Mouse (Mus musculus) limb, embryonic 13.5 days (tissue): ENCODE data around the gene Pdik1l. TPM values are rescaled to one million over a fixed set of nuclear protein-coding genes. Genes with fewer than 3 reads are reported as not detected.
A peak's percentile ranks its signal among the peaks of the same experiment; 100 is the strongest.
"Not testable (repeated sequence)": the region's sequence is repeated elsewhere in the genome, so short reads cannot be mapped to it uniquely, and the experiment has no call there.

Experiments
- ATAC-seq: fragments of 200-750 bp; cut with Nextera tagmentation; 2 replicates; pipeline ENCODE4 v1.8.0; 2017; ENCODE audit warnings: low read depth, moderate number of reproducible peaks, moderate TSS enrichment; ENCODE audit not compliant: low FRiP score
- H3K27ac ChIP-seq: fragments of 300-500 bp; sonication (generic); 2 replicates; pipeline ENCODE4 v1.5.1; 2015; ENCODE audit warnings: inconsistent platforms, mild to moderate bottlenecking, moderate library complexity
- H3K27me3 ChIP-seq: fragments of 300-500 bp; sonication (generic); 2 replicates; pipeline ENCODE4 v1.6.1; 2015; ENCODE audit warnings: mild to moderate bottlenecking, inconsistent platforms
- H3K36me3 ChIP-seq: fragments of 300-500 bp; sonication (generic); 2 replicates; pipeline ENCODE4 v1.6.1; 2015; ENCODE audit warnings: inconsistent platforms, mild to moderate bottlenecking, moderate library complexity
- H3K4me1 ChIP-seq: fragments of 300-500 bp; sonication (generic); 2 replicates; pipeline ENCODE4 v1.6.1; 2015; ENCODE audit warnings: inconsistent platforms
- H3K4me2 ChIP-seq: fragments of 300-500 bp; sonication (generic); replicated peaks from 2 replicates; pipeline ENCODE4 v1.6.1; 2015; ENCODE audit warnings: inconsistent platforms, mild to moderate bottlenecking, moderate library complexity
- H3K4me3 ChIP-seq: fragments of 300-500 bp; sonication (generic); 2 replicates; pipeline ENCODE4 v1.5.1; 2015; ENCODE audit warnings: moderate library complexity, mild to moderate bottlenecking, inconsistent platforms
- H3K9ac ChIP-seq: fragments of 300-500 bp; sonication (generic); 2 replicates; pipeline ENCODE4 v1.6.1; 2015; ENCODE audit warnings: mild to moderate bottlenecking, inconsistent platforms
- H3K9me3 ChIP-seq: fragments of 300-500 bp; sonication (generic); 2 replicates; pipeline ENCODE4 v1.6.1; 2016; ENCODE audit warnings: inconsistent platforms
- WGBS: fragments of 180-500 bp; shearing (Covaris S2); methylation state at CpG from one replicate; pipeline ENCODE4 v1.1.7; 2015; 5-methylcytosine and 5-hydroxymethylcytosine counted together
- polyA plus RNA-seq: library from polyadenylated mRNA; unstranded; fragments of >200 nt; fragmentation: Nextera tagmentation; extraction: Ambion mirVana; gene quantifications from 2 replicates; pipeline ENCODE4 v1.2.1, GENCODE M21; 2015

Pdik1l gene
- polyA plus RNA-seq, 1 experiment from 2014 or later: 22.6 TPM

DNA sequence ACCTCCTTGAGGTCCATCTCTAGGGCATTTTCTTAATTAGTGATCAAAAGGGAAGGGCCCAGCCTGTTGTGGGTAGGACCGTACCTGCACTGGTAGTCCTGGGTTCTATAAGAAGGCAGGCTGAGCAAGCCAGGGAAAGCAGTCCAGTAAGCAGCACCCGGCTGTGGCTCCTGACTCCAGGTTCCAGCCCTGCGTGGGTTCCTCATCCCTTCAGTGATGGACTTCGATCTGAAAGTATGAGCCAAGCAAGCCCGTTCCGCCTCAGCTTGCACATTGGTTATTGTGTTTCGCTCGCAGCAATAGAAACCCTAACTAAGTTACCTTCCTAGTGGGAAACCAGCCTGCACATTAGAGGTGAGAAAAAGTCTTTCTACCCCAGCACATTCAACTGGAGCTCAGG is 9.7 kb upstream of the Pdik1l start:
- H3K4me1 ChIP-seq: no peaks in the 10 kb centered on the region
- peaks cover 17% of the 10 kb centered on the region for H3K27me3 ChIP-seq
- no peak for ATAC-seq
- no peak overlapping the region for H3K9ac ChIP-seq
- no peak overlapping the region for H3K27ac ChIP-seq
- H3K36me3 ChIP-seq: no peaks in the 10 kb centered on the region
- no peak overlapping the region for H3K4me2 ChIP-seq
- WGBS: 92% methylated on average over 8 of the region's 8 CpGs
- H3K4me3 ChIP-seq: no peak overlapping the region
- H3K9me3 ChIP-seq: peaks cover 4% of the 10 kb centered on the region; the same call in 1 of the 2 replicates

DNA sequence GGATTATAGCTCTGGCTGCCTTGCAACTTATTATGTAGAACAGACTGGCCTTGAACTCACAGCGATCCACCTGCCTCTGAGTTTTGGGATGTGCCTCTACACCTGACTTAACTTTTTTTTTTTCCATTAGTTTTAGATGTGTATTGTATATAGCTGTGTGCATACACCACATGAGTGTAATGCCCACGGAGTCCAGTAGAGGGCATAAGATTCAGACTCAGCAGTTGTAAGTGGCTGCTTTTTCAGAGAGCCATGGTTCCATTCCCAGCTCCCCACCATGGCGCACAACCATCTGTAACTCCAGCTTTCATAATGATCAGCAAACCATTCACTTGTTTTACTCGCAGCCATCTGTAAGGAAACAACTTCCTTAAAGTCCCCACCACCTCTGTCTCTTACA is 8.8 kb upstream of the Pdik1l start:
- WGBS: 90% methylated on average over 4 of the region's 4 CpGs
- H3K27ac ChIP-seq: no peak overlapping the region
- H3K9ac ChIP-seq: no peak overlapping the region
- H3K27me3 ChIP-seq: peaks cover 17% of the 10 kb centered on the region
- no peak overlapping the region for H3K4me2 ChIP-seq
- no peaks in the 10 kb centered on the region for H3K36me3 ChIP-seq
- peaks cover 4% of the 10 kb centered on the region; the same call in 1 of the 2 replicates for H3K9me3 ChIP-seq
- H3K4me3 ChIP-seq: no peak overlapping the region
- no peak for ATAC-seq
- H3K4me1 ChIP-seq: no peaks in the 10 kb centered on the region; the same call in 1 of the 2 replicates

DNA sequence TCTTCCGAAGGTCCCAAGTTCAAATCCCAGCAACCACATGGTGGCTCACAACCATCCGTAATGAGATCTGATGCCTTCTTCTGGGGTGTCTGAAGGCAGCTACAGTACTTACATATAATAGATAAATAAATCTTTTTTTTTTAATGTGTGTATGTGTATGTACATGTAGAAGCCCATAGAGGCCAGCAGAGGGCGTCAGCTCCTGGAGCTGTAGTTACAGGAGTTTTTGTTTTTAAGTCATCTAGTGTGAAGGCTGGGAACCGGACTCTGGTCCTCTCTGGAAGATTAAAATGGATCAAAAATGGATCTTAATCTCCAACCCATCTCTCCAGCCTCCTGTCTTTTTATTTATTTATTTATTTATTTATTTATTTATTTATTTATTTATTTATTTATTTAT is 8.4 kb upstream of the Pdik1l start:
- H3K9ac ChIP-seq, H3K4me2 ChIP-seq, H3K36me3 ChIP-seq, H3K4me3 ChIP-seq, H3K27ac ChIP-seq, H3K9me3 ChIP-seq, H3K4me1 ChIP-seq, ATAC-seq: not testable (repeated sequence)
- 88% methylated on average over 4 of the region's 4 CpGs for WGBS
- peaks cover 17% of the 10 kb centered on the region for H3K27me3 ChIP-seq

DNA sequence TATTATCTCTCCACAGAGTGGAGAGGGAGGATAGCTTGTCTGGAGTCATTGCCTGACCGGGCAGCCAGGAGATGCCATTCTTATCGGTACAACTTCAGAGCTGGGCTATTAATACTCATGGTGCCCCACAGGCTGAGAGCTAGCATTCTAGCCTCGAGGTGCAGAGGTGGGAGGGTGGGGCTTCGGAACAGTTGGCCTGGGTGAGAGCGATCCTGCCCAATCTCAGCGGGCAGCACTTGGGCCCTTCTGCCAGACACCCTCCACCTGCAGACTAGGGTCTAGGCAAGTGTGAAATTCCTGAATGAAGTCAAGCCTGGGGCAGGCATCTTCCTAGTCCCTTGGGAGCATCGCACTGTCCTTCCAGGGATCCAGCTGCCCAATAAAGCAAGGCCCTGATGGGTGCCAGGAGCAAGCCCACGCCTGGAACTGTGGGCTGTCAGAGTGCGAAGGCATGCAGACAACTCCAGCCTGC is 6.0 kb upstream of the Pdik1l start:
- H3K27ac ChIP-seq: no peak overlapping the region
- no peak for ATAC-seq
- H3K4me2 ChIP-seq: no peak overlapping the region
- H3K4me3 ChIP-seq: no peak overlapping the region
- peaks cover 4% of the 10 kb centered on the region; the same call in 1 of the 2 replicates for H3K9me3 ChIP-seq
- no peak overlapping the region for H3K9ac ChIP-seq
- WGBS: 60% methylated on average over 9 of the region's 9 CpGs
- peaks cover 4% of the 10 kb centered on the region for H3K4me1 ChIP-seq
- no peaks in the 10 kb centered on the region for H3K36me3 ChIP-seq
- peaks cover 17% of the 10 kb centered on the region for H3K27me3 ChIP-seq

DNA sequence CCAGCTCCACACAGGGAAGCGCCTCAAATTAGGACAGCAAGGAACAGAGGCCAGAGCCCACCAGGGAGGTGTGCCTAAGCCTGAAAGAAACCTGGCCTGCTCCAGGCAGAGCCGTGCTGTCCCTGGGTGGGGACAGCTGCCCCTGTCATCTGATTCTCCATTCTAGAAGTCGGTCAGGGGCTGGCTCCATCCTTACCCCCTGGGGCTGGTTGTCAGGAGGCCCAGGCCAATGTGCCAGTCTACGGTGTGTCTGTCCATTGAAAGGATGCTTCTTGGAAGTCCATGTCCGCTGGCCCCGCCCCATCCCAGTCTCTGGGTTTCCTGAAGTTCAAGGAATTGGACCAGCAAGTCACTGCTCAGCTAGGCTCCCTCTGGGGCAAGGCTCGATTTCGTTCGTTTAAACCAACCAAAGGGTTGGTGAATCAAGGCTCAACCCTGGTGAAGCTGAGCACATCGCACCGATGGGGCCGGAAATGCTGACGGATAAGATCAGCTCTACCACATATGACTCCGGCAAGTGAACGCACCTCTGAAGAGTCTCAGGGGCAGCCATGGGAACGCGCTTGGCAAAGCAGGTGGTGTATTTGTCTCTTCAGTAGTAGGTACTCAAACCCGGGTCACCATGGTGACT is 5.5 kb upstream of the Pdik1l start:
- Histone ChIP-seq H3K27me3 (peaks cover 17% of the 10 kb centered on the region), H3K4me1 (peaks cover 9% of the 10 kb centered on the region), H3K9me3 (peaks cover 4% of the 10 kb centered on the region; the same call in 1 of the 2 replicates), H3K36me3 (no peaks in the 10 kb centered on the region), H3K4me3 (no peak overlapping the region), H3K27ac (no peak overlapping the region), H3K9ac (no peak overlapping the region), H3K4me2 (no peak overlapping the region)
- WGBS: 72% methylated on average over 18 of the region's 18 CpGs
- no peak for ATAC-seq

DNA sequence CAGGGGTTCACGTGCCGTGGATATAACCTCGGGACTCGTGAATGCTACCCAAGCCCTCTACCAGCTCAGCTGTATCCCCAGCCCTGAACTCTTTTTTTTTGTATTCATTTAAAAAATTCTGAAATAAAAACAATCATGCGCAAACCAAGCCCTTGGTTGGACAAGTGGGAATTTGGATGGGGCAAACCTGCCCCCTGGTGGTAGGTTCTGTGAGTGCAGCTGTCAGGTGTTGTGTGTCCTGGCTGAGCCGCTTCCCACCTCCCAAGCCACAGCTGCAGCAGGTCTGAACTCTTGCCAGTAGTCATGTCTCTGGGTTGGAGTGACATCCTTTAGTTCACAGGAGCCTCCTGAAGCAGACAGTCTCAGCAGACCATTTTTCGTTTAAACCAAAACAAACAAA is 4.4 kb upstream of the Pdik1l start:
- Histone ChIP-seq H3K27ac (no peak overlapping the region), H3K9me3 (peaks cover 4% of the 10 kb centered on the region; the same call in 1 of the 2 replicates), H3K4me1 (peaks cover 12% of the 10 kb centered on the region), H3K27me3 (peaks cover 17% of the 10 kb centered on the region), H3K4me2 (no peak overlapping the region), H3K9ac (no peak overlapping the region), H3K36me3 (no peaks in the 10 kb centered on the region), H3K4me3 (no peak overlapping the region)
- WGBS: 22% methylated on average over 7 of the region's 7 CpGs
- no peak for ATAC-seq

DNA sequence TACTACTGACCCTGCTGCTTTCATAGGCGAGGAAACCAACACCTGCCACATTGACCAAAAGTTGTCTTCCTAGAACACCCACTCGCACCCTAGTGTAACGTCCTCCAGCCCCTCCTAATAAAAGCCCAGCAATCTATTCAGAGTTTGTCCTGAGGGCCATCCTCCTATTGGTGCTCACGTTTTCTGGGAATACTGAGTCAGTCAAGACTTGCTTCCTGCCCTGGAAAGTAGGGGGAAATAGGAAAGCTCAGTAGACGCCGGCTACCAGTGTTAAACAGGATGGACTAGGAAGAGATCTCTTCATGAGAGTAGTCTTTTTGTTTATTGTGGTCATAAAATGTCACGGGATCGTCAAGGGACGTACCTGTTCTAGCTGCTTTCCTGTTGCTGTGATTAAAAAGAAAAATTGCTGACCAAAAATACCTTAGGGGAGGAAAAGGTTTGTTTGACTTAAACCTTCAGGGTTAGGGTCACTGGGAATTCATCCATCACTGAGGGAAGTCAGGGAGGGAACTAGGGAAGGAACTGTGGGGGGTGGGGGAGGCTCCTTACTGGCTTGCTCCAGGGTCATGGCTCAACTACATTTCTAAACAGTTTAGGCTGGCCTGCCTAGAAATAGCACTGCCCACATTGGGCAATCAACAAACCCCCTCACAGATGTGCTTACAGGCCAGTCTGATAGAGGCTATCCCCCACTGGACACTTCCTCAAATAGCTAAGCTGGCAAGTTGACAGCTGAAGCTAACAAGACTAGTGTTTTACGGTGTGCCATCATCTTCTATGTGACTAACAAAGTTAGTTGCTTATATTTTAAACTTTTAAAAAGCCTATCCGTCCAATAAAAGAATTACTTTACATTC is 932 bp upstream of the Pdik1l start:
- peak overlapping the region; percentile 93 for H3K4me3 ChIP-seq
- peaks cover 10% of the 10 kb centered on the region for H3K27me3 ChIP-seq
- WGBS: 26% methylated on average over 11 of the region's 11 CpGs
- peaks cover 22% of the 10 kb centered on the region for H3K4me1 ChIP-seq
- no peaks in the 10 kb centered on the region for H3K9me3 ChIP-seq
- peaks cover 8% of the 10 kb centered on the region for H3K36me3 ChIP-seq
- H3K9ac ChIP-seq: peak overlapping the region; percentile 99
- peak overlapping the region; percentile 99; the same call in 1 of the 2 replicates for H3K27ac ChIP-seq
- peak overlapping the region; percentile 96 for H3K4me2 ChIP-seq
- ATAC-seq: no peak

DNA sequence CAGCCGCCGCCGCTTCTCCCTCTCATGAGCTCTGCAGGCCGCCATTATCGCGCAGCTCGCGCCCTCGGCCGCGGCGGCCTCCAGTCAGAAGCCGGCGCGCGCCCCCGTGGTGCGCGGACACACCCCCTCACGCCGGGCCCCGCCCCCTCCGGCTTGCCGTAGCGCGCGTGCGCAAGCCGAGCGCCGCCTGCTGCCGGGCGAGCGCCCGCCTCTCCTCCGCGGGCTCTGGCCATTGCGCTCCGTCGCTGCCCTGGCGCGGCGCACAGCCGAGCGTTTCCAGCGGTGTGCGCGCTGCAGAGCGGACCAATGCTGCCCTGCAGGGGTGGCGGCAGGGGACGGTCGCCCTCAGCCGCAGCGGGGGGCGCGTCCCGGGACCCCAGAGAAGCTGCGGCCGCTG is 529 bp downstream of the Pdik1l start:
- under 1% methylated on average over 57 of the region's 59 CpGs for WGBS
- peaks cover 22% of the 10 kb centered on the region for H3K36me3 ChIP-seq
- ATAC-seq: peak; percentile 94

DNA sequence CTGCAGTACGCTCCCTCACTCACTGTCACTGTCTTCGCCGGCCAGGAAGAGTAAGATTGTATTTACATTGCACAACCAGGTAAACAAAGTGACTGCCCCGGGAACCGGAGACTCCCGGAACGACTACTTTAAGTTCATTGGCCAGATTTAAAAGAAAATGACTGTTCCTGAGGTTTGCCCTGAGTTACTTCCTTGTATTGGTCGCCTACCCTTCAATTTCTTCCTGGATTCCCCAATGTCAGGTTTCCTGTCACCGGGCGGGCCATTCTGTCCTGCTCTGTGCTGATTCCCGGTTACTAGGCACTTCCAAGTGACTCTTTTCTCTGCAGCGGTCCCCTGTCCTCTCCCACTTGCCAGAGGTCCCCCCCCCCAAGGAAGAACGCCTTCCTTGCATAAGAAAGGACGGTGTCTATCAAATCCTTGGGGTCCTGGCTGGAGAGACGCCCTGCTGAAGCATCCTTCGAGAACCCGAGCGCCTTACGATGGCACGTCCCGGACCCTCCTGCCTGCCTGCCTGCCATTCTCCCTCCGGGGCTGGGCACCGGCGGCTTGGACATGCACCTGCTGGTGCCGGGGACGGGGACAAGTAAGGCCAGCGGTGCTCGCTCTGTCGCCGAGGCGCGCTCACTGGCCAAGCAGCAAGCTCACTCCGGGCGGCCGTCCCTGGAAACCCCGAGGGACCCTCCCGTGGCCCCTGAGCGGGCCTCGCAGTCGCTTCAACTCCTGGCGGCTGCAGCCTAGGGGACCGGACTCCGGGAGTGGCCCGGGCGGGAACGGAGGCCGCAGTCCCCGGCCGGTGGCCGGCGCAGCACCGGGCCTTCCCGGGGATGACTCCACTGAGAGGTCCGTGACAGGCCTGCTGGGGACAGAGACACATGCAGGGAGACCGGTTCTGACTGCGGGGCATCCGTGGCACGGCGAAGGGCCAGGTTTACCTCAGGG is 1.2 kb downstream of the Pdik1l start:
- H3K4me1 ChIP-seq: peaks cover 22% of the 10 kb centered on the region
- no peaks in the 10 kb centered on the region for H3K9me3 ChIP-seq
- H3K4me3 ChIP-seq: peak overlapping the region; percentile 93
- H3K9ac ChIP-seq: peak overlapping the region; percentile 99
- peaks cover 27% of the 10 kb centered on the region for H3K36me3 ChIP-seq
- H3K27ac ChIP-seq: peak overlapping the region; percentile 63; the same call in 1 of the 2 replicates
- ATAC-seq: peak; percentile 37
- H3K4me2 ChIP-seq: peak overlapping the region; percentile 96
- WGBS: 3% methylated on average over 59 of the region's 59 CpGs
- H3K27me3 ChIP-seq: no peaks in the 10 kb centered on the region

More for the DNA sequence above, 529 bp downstream of the Pdik1l start:
- peak overlapping the region; percentile 96 for H3K4me2 ChIP-seq
- H3K27me3 ChIP-seq: no peaks in the 10 kb centered on the region
- peaks cover 22% of the 10 kb centered on the region for H3K4me1 ChIP-seq
- H3K9me3 ChIP-seq: no peaks in the 10 kb centered on the region
- H3K27ac ChIP-seq: peak overlapping the region; percentile 99
- H3K9ac ChIP-seq: peak overlapping the region; percentile 99
- peak overlapping the region; percentile 93 for H3K4me3 ChIP-seq

DNA sequence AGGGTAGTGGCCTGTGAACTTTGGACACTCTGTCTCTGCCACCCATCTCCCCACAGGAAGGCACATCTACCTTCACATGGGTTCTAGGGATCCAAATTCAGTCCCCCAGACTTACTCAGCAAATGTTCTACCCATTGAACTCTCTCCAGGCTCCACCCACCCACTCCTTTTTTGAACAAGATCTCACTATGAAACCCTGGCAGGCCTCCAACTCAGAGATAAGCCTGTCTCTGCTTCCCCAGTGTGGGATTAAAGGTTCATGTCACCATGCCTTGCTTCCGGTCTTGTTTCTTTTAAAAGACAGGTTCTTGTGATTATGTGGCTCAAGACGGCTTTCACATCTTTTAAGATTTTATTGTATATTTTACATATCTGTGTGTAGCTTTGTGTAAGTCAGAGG is 2.8 kb downstream of the Pdik1l start:
- Histone ChIP-seq H3K4me3 (no peak overlapping the region), H3K4me1 (peaks cover 22% of the 10 kb centered on the region), H3K9ac (no peak overlapping the region), H3K27me3 (no peaks in the 10 kb centered on the region), H3K36me3 (peaks cover 42% of the 10 kb centered on the region), H3K9me3 (no peaks in the 10 kb centered on the region), H3K4me2 (no peak overlapping the region), H3K27ac (no peak overlapping the region)
- WGBS: 94% methylated on average over 2 of the region's 2 CpGs
- ATAC-seq: no peak

DNA sequence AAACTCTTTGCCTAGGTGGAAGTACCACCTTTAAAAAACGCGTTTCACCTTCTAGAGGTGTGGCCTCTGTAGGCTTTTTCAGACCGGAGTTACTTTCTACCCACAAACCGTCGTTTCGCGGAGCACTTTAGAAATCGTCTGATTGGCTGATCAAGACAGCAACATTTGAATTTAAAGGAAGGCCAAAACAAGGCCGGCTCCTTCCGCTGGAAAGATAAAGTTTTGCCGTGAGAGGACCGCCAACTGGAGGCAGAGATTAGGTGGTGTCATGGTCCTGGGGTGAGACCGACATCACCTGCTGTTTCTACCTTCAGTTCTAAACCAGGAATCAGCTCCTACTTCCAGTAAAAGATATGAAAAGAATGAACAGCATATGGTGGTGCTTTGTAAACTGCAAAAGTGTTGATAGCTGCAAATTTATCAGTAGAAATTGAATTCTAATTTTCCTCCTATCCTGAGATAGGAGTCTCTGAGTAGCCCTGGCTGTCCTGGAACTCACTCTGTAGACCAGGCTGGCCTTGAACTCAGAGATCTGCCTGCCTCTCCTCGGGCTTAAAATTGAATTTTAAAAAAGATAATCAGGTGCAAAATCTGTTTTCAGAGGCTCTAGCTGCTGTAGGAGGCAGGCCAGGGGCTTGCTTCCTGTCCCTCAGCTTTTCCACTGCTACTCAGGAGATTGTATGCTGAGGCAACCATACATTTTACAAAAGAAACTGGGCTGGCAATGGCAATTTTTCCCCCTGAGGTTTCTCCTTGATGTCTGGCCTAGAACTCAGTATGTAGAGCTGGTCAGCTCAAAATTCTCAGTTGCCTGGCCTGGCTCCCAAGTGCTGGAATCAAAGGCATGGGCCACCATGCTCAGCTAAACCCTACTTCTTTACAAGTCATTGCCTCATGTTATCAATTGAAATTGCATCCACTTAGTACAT is 14.0 kb downstream of the Pdik1l start:
- H3K9ac ChIP-seq: peak overlapping the region; percentile 9; the same call in 1 of the 2 replicates
- H3K4me2 ChIP-seq: peak overlapping the region; percentile 54
- H3K9me3 ChIP-seq: no peaks in the 10 kb centered on the region
- H3K36me3 ChIP-seq: peaks cover 29% of the 10 kb centered on the region
- no peaks in the 10 kb centered on the region for H3K27me3 ChIP-seq
- ATAC-seq: no peak
- H3K27ac ChIP-seq: no peak overlapping the region
- peak overlapping the region; percentile 16 for H3K4me3 ChIP-seq
- WGBS: 6% methylated on average over 14 of the region's 14 CpGs
- H3K4me1 ChIP-seq: no peaks in the 10 kb centered on the region; the same call in 1 of the 2 replicates
